Mouse (Mus musculus) MEL (cell line): ENCODE measurements at regions not wholly inside any gene's neighbourhood (a gene's known extent, or its start where the extent isn't known, plus 50 kb on each side); places are given as distances from the start of the nearest gene placed in this dataset.

ENCODE experiments used
- DNase-seq: peaks from one replicate; pipeline ENCODE4 v3.0.0; 2011; ENCODE audit warnings: low read depth, low spot score
- H3K27ac ChIP-seq: 2 replicates; pipeline ENCODE4 v1.5.1; 2012; ENCODE audit warnings: low read depth, mild to moderate bottlenecking, control low read depth, low read length, moderate library complexity; ENCODE audit not compliant: control insufficient read depth
- H3K27me3 ChIP-seq, 2 experiments: fragments of 150-350 bp in 1 of 2; sonication (generic) in 1 of 2; 2 replicates each; pipeline ENCODE4 v1.6.1; 2012; ENCODE audit warnings: low read length in 2 of 2, mild to moderate bottlenecking in 2 of 2, improper control_type of control experiment in 1 of 2, moderate library complexity in 1 of 2; ENCODE audit not compliant: insufficient read depth in 2 of 2, control insufficient read depth in 1 of 2
- H3K36me3 ChIP-seq, 2 experiments: 2 replicates each; pipeline ENCODE4 v1.6.1; 2012 to 2014; ENCODE audit warnings: low read length in 2 of 2, improper control_type of control experiment in 1 of 2, inconsistent platforms in 1 of 2, mild to moderate bottlenecking in 1 of 2; ENCODE audit not compliant: insufficient read depth in 2 of 2, control insufficient read depth in 1 of 2
- H3K4me1 ChIP-seq, 2 experiments: fragments of 150-350 bp in 1 of 2; sonication (generic) in 1 of 2; 2 replicates each; pipeline ENCODE4 v1.6.1; 2012; ENCODE audit warnings: low read length in 2 of 2, improper control_type of control experiment in 1 of 2, mild to moderate bottlenecking in 1 of 2; ENCODE audit not compliant: insufficient read depth in 2 of 2, control insufficient read depth in 1 of 2
- H3K4me3 ChIP-seq, 2 experiments: fragments of 150-350 bp in 1 of 2; sonication (generic) in 1 of 2; 2 replicates each; pipeline ENCODE4 v1.5.1; 2012; ENCODE audit warnings: low read depth in 2 of 2, low read length in 2 of 2, mild to moderate bottlenecking in 2 of 2, moderate library complexity in 2 of 2, control low read depth in 1 of 2, improper control_type of control experiment in 1 of 2; ENCODE audit not compliant: control insufficient read depth in 1 of 2, insufficient read depth in 1 of 2
- H3K79me2 ChIP-seq: 2 replicates; pipeline ENCODE4 v1.6.1; 2012; ENCODE audit warnings: mild to moderate bottlenecking, low read length, moderate library complexity; ENCODE audit not compliant: control insufficient read depth, poor library complexity, insufficient read depth
- H3K9ac ChIP-seq: 2 replicates; pipeline ENCODE4 v1.6.1; 2012; ENCODE audit warnings: low read depth, mild to moderate bottlenecking, control low read depth, low read length, moderate library complexity; ENCODE audit not compliant: control insufficient read depth, poor library complexity, severe bottlenecking
- H3K9me3 ChIP-seq: fragments of 150-350 bp; sonication (generic); replicated peaks from 2 replicates; pipeline ENCODE4 v1.6.1; 2012; ENCODE audit warnings: mild to moderate bottlenecking, low read length, improper control_type of control experiment, moderate library complexity; ENCODE audit not compliant: insufficient read depth
- CHD1 ChIP-seq: IDR thresholded peaks from 2 replicates; pipeline ENCODE4 v1.6.1; 2012; ENCODE audit warnings: low read depth, mild to moderate bottlenecking, inconsistent platforms, low read length, improper control_type of control experiment
- CTCF ChIP-seq, 3 experiments: IDR thresholded peaks in 2 of 3; conservative IDR thresholded peaks in 1 of 3; 2 replicates each; pipeline ENCODE4 v1.5.1; 2011 to 2012; ENCODE audit warnings: low read length in 3 of 3, low read depth in 2 of 3, mild to moderate bottlenecking in 2 of 3, improper control_type of control experiment in 1 of 3, inconsistent platforms in 1 of 3, mixed read lengths in 1 of 3, moderate library complexity in 1 of 3; ENCODE audit not compliant: control insufficient read depth in 1 of 3, insufficient read depth in 1 of 3, poor library complexity in 1 of 3, severe bottlenecking in 1 of 3
- E2F4 ChIP-seq: IDR thresholded peaks from 2 replicates; pipeline ENCODE4 v1.6.1; 2011; ENCODE audit warnings: low read depth, low read length, improper control_type of control experiment, borderline replicate concordance
- EP300 ChIP-seq, 2 experiments: IDR thresholded peaks; 2 replicates each; pipeline ENCODE4 v1.6.1; 2011; ENCODE audit warnings: improper control_type of control experiment in 2 of 2, low read length in 2 of 2, low read depth in 1 of 2, mild to moderate bottlenecking in 1 of 2
- ETS1 ChIP-seq: IDR thresholded peaks from 2 replicates; pipeline ENCODE4 v1.6.1; 2012; ENCODE audit warnings: low read depth, mild to moderate bottlenecking, inconsistent platforms, low read length, improper control_type of control experiment, moderate library complexity
- GATA1 ChIP-seq: IDR thresholded peaks from 2 replicates; pipeline ENCODE4 v1.6.1; 2011; ENCODE audit warnings: low read depth, low read length, improper control_type of control experiment
- KAT2A ChIP-seq: conservative IDR thresholded peaks from 2 replicates; pipeline ENCODE4 v1.6.1; 2012; ENCODE audit warnings: low read depth, low read length, improper control_type of control experiment, inconsistent platforms
- MAX ChIP-seq: IDR thresholded peaks from 2 replicates; pipeline ENCODE4 v1.6.1; 2011; ENCODE audit warnings: low read length, improper control_type of control experiment
- MYB ChIP-seq: IDR thresholded peaks from 2 replicates; pipeline ENCODE4 v1.6.1; 2011; ENCODE audit warnings: mild to moderate bottlenecking, low read depth, low read length, improper control_type of control experiment
- NRF1 ChIP-seq: IDR thresholded peaks from 2 replicates; pipeline ENCODE4 v1.6.1; 2014; ENCODE audit warnings: low read depth, mild to moderate bottlenecking, inconsistent platforms, low read length, improper control_type of control experiment, moderate library complexity; ENCODE audit not compliant: poor library complexity, insufficient read depth, severe bottlenecking
- POLR2AphosphoS2 ChIP-seq: IDR thresholded peaks from 2 replicates; pipeline ENCODE4 v1.6.1; 2011; ENCODE audit warnings: low read length, improper control_type of control experiment
- POLR2AphosphoS5 ChIP-seq: IDR thresholded peaks from 2 replicates; pipeline ENCODE4 v1.6.1; 2012; ENCODE audit warnings: low read depth, borderline replicate concordance, mild to moderate bottlenecking, inconsistent platforms, low read length, moderate library complexity, mixed read lengths
- RCOR1 ChIP-seq: IDR thresholded peaks from 2 replicates; pipeline ENCODE4 v1.6.1; 2012; ENCODE audit warnings: low read depth, mild to moderate bottlenecking, inconsistent platforms, low read length, improper control_type of control experiment
- SIN3A ChIP-seq: IDR thresholded peaks from 2 replicates; pipeline ENCODE4 v1.6.1; 2012; ENCODE audit warnings: low read length, improper control_type of control experiment, inconsistent platforms
- TCF12 ChIP-seq: IDR thresholded peaks from 2 replicates; pipeline ENCODE4 v1.6.1; 2014; ENCODE audit warnings: low read depth, mild to moderate bottlenecking, inconsistent platforms, low read length, improper control_type of control experiment, moderate library complexity
- UBTF ChIP-seq: IDR thresholded peaks from 2 replicates; pipeline ENCODE4 v1.6.1; 2012; ENCODE audit warnings: low read depth, mild to moderate bottlenecking, inconsistent platforms, low read length, improper control_type of control experiment, moderate library complexity, borderline replicate concordance; ENCODE audit not compliant: insufficient read depth
- USF1 ChIP-seq: IDR thresholded peaks from 2 replicates; pipeline ENCODE4 v1.6.1; 2014; ENCODE audit warnings: low read depth, mild to moderate bottlenecking, inconsistent platforms, low read length, improper control_type of control experiment, moderate library complexity
- ZMIZ1 ChIP-seq: IDR thresholded peaks from 2 replicates; pipeline ENCODE4 v1.6.1; 2012; ENCODE audit warnings: low read depth, mild to moderate bottlenecking, inconsistent platforms, low read length, improper control_type of control experiment, moderate library complexity

- H3K4me1 ChIP-seq, result no peaks in the 10 kb centered on the region
- TF ChIP-seq NRF1, result no peak
- TF ChIP-seq MYB, result no peak
- TF ChIP-seq ZMIZ1, result no peak
- TF ChIP-seq SIN3A, result no peak
- no peak for TF ChIP-seq RCOR1
- no peak for TF ChIP-seq KAT2A
- H3K9me3 ChIP-seq, result no peaks in the 10 kb centered on the region
- H3K27me3 ChIP-seq, result no peaks in the 10 kb centered on the region
- DNase-seq, result no peak
- no peaks in the 10 kb centered on the region for H3K79me2 ChIP-seq
- H3K36me3 ChIP-seq, result no peaks in the 10 kb centered on the region
- H3K4me3 ChIP-seq, result no peak overlapping the region
- H3K27ac ChIP-seq, result no peak overlapping the region
- no peak overlapping the region for H3K9ac ChIP-seq
Observed at GRCm38 (mm10) chr13:16379492-16379891, 367.8 kb downstream of the Inhba start.

GRCm38 (mm10) chr13:16379949-16380348 lies 368.3 kb downstream of the Inhba start:
- TF ChIP-seq TCF12 (no peak), GATA1 (no peak), CHD1 (no peak), MAX (no peak), UBTF (no peak), POLR2AphosphoS5 (no peak), EP300 (IDR thresholded peaks at IDR 0.05; ENCODE audit: low read depth in 1 of 2, low read length in 2 of 2) (no peak), ZMIZ1 (no peak), RCOR1 (no peak), MYB (no peak), E2F4 (no peak), USF1 (no peak), CTCF (IDR thresholded peaks at IDR 0.05 in 2 of 3, conservative IDR thresholded peaks at IDR 0.05 in 1 of 3; ENCODE audit: control insufficient read depth in 1 of 3, insufficient read depth in 1 of 3, low read depth in 2 of 3, low read length in 3 of 3, poor library complexity in 1 of 3, severe bottlenecking in 1 of 3) (no peak), POLR2AphosphoS2 (no peak), ETS1 (no peak)
- Histone ChIP-seq H3K27ac (no peak overlapping the region), H3K9me3 (no peaks in the 10 kb centered on the region), H3K79me2 (no peaks in the 10 kb centered on the region), H3K9ac (no peak overlapping the region), H3K27me3 (no peaks in the 10 kb centered on the region), H3K4me1 (no peaks in the 10 kb centered on the region), H3K4me3 (no peak overlapping the region), H3K36me3 (no peaks in the 10 kb centered on the region)
- DNase-seq, result no peak
